In the genomic region with DNA sequence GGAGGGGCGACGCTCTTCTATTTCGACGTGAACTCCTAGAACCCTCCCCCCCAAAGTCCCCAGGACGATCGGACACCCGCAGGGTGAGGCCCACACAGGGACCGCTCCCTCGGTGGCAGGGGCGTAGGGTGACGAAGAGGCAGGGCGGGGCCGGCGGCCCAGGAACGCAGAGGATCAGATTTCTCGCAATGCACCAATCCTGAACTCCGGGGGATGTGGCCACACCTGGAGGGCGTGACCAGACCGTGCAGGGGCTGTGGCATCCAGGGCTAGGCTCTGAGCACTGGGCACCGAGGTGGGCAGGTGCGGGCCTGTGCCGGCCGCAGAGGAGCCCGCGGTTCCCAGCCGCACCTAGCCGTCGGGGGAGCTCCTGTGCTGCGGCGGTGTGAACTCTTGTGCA, we compare ENCODE assay signal across 7 mouse cellular contexts. TPM values are rescaled to one million over a fixed set of nuclear protein-coding genes. Genes with fewer than 3 reads are reported as not detected.
A peak's percentile ranks its signal among the peaks of the same experiment; 100 is the strongest.
DNase-seq lines count a peak whose midpoint lies in the region; ATAC-seq lines count a peak whose summit lies in the region.

Irf6 (plus strand) TSS at position 240 of the 400 bp plus-strand sequence.

- under 1% methylated on average over 30 of the region's 30 CpGs for WGBS in forebrain, embryonic 16.5 days
- 5% methylated on average over 30 of the region's 30 CpGs for WGBS in liver, embryonic 13.5 days (ENCODE audit: insufficient replicate concordance)
- WGBS in neural tube, embryonic 11.5 days = under 1% methylated on average over 30 of the region's 30 CpGs

- intact Hi-C loops in left cerebral cortex, postnatal 10 days (cut with DNase I) = no loop called here

- DNase-seq in adrenal gland, postnatal 4 days (ENCODE audit: low spot score in 2 of 2) = peak; percentile 12 to 35
- DNase-seq in induced T-regulatory cell, adult 2 months (ENCODE audit: low read depth) = peak; percentile 80
- DNase-seq in liver, embryonic 13.5 days = peak; percentile 43
- DNase-seq in neural tube, embryonic 11.5 days (ENCODE audit: low spot score) = peak; percentile 44
- DNase-seq in urinary bladder, adult 18-20 months (ENCODE audit: low spot score in 2 of 2) = peak; percentile 78 to 84
- no peak for DNase-seq in left cerebral cortex, postnatal 10 days (ENCODE audit: extremely low spot score in 1 of 2, low spot score in 2 of 2)

- H3K27ac ChIP-seq in forebrain, embryonic 16.5 days (ENCODE audit: low read length) = no peak within 1 kb of the TSS
- no peak within 1 kb of the TSS for H3K27ac ChIP-seq in liver, embryonic 13.5 days
- no peak within 1 kb of the TSS for H3K27ac ChIP-seq in neural tube, embryonic 11.5 days (ENCODE audit: low read depth, low read length)

- peak; percentile 28; the same call in 1 of the 2 replicates for ATAC-seq in forebrain, embryonic 16.5 days
- ATAC-seq in liver, embryonic 13.5 days (ENCODE audit: low read depth) = peak; percentile 89
- ATAC-seq in neural tube, embryonic 11.5 days (ENCODE audit: insufficient read depth, low FRiP score, low TSS enrichment) = peak; percentile 67

- H3K36me3 ChIP-seq in forebrain, embryonic 16.5 days (ENCODE audit: control insufficient read depth, insufficient read depth) = no peaks in the 10 kb centered on the region
- H3K36me3 ChIP-seq in liver, embryonic 13.5 days = no peaks in the 10 kb centered on the region
- no peaks in the 10 kb centered on the region for H3K36me3 ChIP-seq in neural tube, embryonic 11.5 days (ENCODE audit: control insufficient read depth, insufficient read depth, low read length)

- H3K27me3 ChIP-seq in forebrain, embryonic 16.5 days (replicated peaks; ENCODE audit: control insufficient read depth, insufficient read depth, low read length) = peaks cover 30% of the 10 kb centered on the region
- peaks cover 51% of the 10 kb centered on the region for H3K27me3 ChIP-seq in liver, embryonic 13.5 days
- H3K27me3 ChIP-seq in neural tube, embryonic 11.5 days (ENCODE audit: control insufficient read depth, insufficient read depth, low read length) = peaks cover 26% of the 10 kb centered on the region

- peaks cover 10% of the 10 kb centered on the region for H3K4me1 ChIP-seq in forebrain, embryonic 16.5 days (replicated peaks; ENCODE audit: control insufficient read depth, insufficient read depth, low read length)
- H3K4me1 ChIP-seq in liver, embryonic 13.5 days (replicated peaks) = peaks cover 33% of the 10 kb centered on the region
- H3K4me1 ChIP-seq in neural tube, embryonic 11.5 days (ENCODE audit: control insufficient read depth, insufficient read depth, low read length) = 0 out of 2 replicates have a peak, but pooled peaks cover 4% of the 10 kb centered on the region

- no peak within 1 kb of the TSS for H3K9ac ChIP-seq in forebrain, embryonic 16.5 days (replicated peaks; ENCODE audit: low read depth, low read length)
- H3K9ac ChIP-seq in liver, embryonic 13.5 days = no peak within 1 kb of the TSS
- 0 out of 2 replicates have a peak within 1 kb of the TSS, but pooled peaks have one; percentile 14 for H3K9ac ChIP-seq in neural tube, embryonic 11.5 days (ENCODE audit: low read length)

- peak within 1 kb of the TSS; percentile 9 for H3K4me3 ChIP-seq in forebrain, embryonic 16.5 days (replicated peaks; ENCODE audit: low read length)
- H3K4me3 ChIP-seq in liver, embryonic 13.5 days (replicated peaks) = peak within 1 kb of the TSS; percentile 50
- peak within 1 kb of the TSS; percentile 23 for H3K4me3 ChIP-seq in neural tube, embryonic 11.5 days (ENCODE audit: low read depth, low read length)

- H3K4me2 ChIP-seq in forebrain, embryonic 16.5 days (ENCODE audit: low read length) = peak within 1 kb of the TSS; percentile 23
- peak within 1 kb of the TSS; percentile 57 for H3K4me2 ChIP-seq in liver, embryonic 13.5 days
- H3K4me2 ChIP-seq in neural tube, embryonic 11.5 days (ENCODE audit: low read depth) = peak within 1 kb of the TSS; percentile 39

- H3K9me3 ChIP-seq in forebrain, embryonic 16.5 days (ENCODE audit: control insufficient read depth, low read length) = no peaks in the 10 kb centered on the region
- H3K9me3 ChIP-seq in liver, embryonic 13.5 days (replicated peaks) = no peaks in the 10 kb centered on the region
- no peaks in the 10 kb centered on the region for H3K9me3 ChIP-seq in neural tube, embryonic 11.5 days (ENCODE audit: control insufficient read depth, low read length)

RNA-seq across cellular contexts. Expression of gene Irf6, which starts in this region (rescaled TPM):
- total RNA-seq in adrenal gland, postnatal 4 days (2021) = 1 to 10 TPM; 3.6 to 4.7 TPM
- 0.75 and 1.4 TPM in 2 replicates for polyA plus RNA-seq in forebrain, embryonic 16.5 days (2015; fragmentation: Nextera tagmentation; extraction: Ambion mirVana)
- polyA plus RNA-seq in liver, embryonic 13.5 days (2015; fragmentation: Nextera tagmentation; extraction: Ambion mirVana) = 1.8 and 2.5 TPM in 2 replicates
- 5.4 and 5.5 TPM in 2 replicates for polyA plus RNA-seq in neural tube, embryonic 11.5 days (2014; fragmentation: Nextera tagmentation; extraction: Ambion mirVana)
- 1 to 10 TPM; 1.8 to 2.8 TPM for total RNA-seq in left cerebral cortex, postnatal 10 days (2021)

Comparison
In these comparisons a context has a peak if more than half of its experiments do, and no peak if none do; other contexts are left out.
1. DNase-seq: peak in adrenal gland, postnatal 4 days (2 of 2), induced T-regulatory cell, adult 2 months (single experiment), liver, embryonic 13.5 days (single experiment), neural tube, embryonic 11.5 days (single experiment) and urinary bladder, adult 18-20 months (2 of 2); none in left cerebral cortex, postnatal 10 days (0 of 2).
2. ATAC-seq: peak in every context shown above with its lines; median percentile 89 in liver, embryonic 13.5 days; 67 in neural tube, embryonic 11.5 days; 28 in forebrain, embryonic 16.5 days.
3. Peak in every context shown above with its lines, with median percentiles within 50 percentile points of each other: H3K4me2 ChIP-seq and H3K4me3 ChIP-seq.